Comparison of ENCODE assay signal across 16 mouse cellular contexts in genomic region chr4:103158781-103159180, GRCm38 (mm10).
"Had no signal": no experiment of that assay in that cellular context is flagged by ENCODE, and none has a peak within 500 bp of the region (broad histone marks: within the 10 kb centered on the region; RNA-seq: fewer than 3 reads in every experiment).

No protein-coding gene starts in this region.

- DNase-seq: cerebellum, adult 8-10 months; cerebellum, adult 9-10 months; cerebellum, adult 9-11 months; cerebellum, postnatal 10 days; cerebellum, postnatal 14 days; cerebellum, postnatal 25 days; cerebellum, postnatal 36 days; embryo, embryonic 11 days; forebrain, postnatal 0 days; gastrocnemius, adult 2 months; gastrocnemius, postnatal 10 days; gastrocnemius, postnatal 14 days; gastrocnemius, postnatal 25 days; gastrocnemius, postnatal 36 days; heart, adult 18-20 months; heart, adult 2 months had no signal
